Mouse (Mus musculus): Measurements from ENCODE around the gene Dera.

The Dera gene

GRCm38 (mm10) chr6:137759681-137760080 lies 5.3 kb downstream of the Dera start:
- no peak for DNase-seq

DNA sequence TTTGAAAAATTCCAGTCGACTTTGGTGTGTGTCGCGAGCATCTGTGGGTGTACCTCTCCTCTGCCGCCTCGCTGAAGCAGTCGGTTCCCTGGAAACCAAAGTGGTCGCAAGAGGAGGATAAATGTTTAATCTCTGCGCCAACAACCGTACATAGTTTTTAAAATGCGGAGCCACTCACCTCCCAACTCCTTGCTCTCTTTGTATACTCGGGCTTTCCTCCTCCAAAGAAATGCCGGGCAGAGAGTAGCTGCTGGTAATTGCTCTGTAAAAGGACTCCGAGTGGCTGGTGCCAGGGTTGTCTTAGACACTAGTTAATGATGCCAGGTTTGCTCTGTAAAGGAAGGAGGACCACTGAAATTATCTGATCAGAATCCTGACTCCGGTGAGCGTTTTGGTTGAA lies 6.6 kb downstream of the Dera start:
- peak; percentile 23 for DNase-seq

GRCm38 (mm10) chr6:137764572-137765210 lies 10.3 kb downstream of the Dera start:
- DNase-seq = no peak

DNA sequence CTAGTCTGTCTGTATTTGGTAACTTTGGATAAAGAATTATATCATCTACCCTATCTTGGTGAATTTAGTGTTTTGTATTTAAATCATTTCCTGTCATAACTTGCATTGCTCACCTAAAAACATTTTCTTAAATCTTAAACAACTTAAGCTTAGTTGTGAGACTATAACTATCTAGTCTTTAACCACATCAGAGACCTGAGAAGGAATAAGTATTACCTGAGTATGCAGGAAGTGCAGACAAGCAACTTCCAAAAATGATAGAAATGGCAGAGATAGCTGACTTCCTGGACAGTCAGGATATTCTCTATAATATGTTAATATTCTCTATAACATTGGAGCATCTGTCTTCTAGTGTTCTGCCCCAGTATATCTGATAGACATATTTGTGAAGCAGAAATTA lies 11.8 kb downstream of the Dera start:
- no peak for DNase-seq

DNA sequence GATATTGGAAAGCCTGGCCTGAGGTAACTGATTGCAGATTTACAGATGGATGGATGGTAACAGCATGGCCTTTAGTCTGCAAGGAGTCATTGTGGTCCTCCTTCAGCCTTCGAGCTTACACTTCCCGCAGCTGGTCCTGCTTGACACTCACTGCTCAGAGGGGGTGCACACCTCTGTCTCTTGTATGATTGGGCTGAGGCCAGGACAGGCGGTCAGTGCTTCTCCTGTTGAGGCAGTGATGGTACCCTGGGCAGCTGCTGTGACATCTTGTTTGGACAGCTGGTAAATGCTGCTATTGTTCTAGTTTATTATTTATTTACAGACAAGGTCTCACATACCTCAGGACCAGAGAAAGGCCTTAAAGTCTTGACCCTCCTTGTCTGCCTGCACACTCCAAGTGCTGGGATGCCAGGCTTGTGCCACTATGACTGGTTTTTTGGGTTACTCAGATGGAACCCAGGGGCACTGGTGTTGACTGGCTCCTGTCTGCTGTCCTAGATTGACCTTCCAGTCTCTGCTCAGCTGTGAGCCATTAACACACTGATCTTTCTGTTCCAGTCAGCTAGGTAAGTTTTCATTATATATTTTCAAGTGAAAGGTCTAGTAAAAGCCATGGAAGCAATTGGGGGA lies 17.4 kb downstream of the Dera start:
- no peak for DNase-seq

DNA sequence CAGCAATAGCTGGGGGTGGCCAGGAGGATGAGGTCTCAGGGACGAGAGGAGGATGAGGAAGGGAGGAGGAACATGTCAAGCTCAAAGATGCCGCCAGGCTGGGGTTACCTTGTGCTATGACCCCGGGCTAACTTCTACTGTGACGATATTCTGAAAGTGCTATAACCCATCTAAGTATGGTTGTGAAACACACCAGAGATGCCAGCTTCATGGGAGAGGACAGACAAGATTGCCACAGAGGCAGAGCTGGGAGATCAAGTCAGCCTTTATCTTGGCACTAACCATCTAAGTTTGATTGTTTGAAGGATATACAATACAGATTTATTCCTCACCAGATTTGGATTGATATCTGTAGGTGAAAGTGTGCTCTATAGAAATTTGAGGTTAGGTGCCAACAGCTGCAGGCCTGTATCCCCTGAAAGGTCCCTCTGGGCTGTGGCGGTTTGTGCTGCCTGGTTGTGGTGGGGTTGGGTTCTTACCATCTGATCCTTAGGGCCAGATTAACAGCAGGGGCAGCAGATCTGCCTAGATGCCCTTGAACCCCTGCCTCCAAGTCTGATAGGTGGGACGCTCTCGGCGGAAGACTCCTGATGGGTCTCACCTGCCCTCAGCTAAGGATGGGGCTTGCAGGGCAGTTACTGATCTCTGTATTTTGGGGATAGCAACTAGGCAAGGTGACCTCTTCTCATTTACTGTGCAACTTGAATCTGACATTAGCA lies 18.7 kb downstream of the Dera start:
- no peak for DNase-seq

- DNase-seq = no peak
Observed at GRCm38 (mm10) chr6:137773637-137774028, 19.3 kb downstream of the Dera start.

DNA sequence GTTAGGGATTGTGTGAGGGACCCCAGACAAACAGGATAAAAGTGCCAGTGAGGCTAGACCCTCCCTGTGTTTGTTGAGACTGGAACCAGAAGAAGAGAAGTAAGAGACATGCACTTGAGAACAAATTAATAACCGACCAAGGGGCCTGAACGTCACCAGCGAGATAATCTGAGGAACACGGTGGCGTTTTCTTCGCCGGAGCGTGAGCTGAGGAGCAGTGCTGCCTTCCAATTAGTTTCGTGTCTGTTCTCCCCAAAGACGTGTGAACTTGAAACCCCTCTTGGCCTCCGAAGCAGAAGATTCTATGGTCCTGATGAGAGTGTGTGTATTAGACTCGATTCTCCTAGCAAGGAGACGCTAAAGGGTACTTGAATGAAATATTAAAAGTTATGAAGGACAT lies 19.8 kb downstream of the Dera start:
- DNase-seq = no peak

DNA sequence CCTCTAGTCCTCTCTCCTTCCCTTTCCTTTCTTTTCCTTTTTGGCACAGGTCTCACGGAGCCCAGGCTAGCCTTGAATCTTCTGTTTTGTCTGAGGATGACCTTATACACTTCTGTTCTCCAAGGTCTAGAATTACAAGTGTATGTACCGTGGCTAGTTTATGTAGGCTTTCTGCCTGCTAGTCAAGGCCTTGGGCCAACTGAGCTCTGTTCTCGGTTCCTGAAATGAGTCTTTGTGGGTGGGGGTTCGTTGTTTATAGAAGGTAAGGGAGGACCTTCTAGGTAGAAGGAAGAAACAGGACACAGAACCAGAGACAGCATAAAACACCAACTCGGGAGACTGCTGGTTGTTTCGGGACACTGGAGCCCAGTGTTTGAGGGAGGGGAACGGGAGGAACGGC lies 20.8 kb downstream of the Dera start:
- no peak for DNase-seq

DNA sequence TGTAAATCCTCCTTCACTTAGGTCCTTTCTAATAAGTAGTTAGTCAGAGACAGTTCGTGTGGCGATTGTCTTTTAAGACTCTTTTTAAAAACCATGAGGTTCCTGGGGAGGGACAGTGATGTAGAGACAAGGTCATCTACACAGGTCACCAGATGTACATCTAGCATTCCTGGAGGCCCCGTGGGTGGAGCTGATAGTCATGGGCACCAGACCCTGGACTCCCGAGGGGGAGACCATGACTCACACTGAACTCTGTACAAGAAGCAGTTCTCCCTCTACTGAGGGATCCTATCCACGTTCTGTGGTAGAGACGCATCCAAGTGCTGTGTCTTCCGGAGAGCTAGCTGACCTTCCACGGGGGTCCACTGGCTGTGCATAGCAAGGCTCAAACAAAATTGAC lies 22.6 kb downstream of the Dera start:
- no peak for DNase-seq

GRCm38 (mm10) chr6:137783899-137784637 lies 29.7 kb downstream of the Dera start:
- no peak for DNase-seq

DNA sequence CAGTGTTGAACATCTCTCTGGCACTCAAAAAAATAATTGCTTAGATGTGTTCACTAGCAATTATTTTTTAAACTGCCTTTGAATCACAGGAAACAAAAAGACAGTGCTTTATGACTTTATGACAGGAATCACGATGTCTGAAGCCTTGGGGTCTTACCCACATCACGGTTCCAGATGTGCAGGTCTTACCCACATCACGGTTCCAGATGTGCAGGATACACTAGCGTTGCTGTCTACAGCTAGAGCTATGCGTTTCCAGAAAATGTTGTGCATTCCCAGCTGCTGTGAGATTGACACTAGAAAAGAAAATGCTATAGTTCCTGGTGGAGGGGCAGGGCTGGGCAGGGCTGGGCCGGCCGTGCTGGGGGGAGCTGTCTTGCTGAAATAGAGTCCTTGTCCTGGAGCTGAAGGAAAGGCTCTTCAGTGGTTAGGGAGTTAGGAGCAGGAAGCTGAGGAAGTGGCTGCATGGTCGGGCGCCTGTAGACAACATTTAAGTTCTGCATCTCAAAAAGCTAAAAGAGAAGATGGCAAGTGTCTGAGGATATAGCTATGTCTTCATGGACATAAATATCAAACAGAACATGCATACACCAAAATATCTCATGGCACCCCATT lies 34.7 kb downstream of the Dera start:
- no peak for DNase-seq

GRCm38 (mm10) chr6:137789658-137790057 lies 35.3 kb downstream of the Dera start:
- DNase-seq = no peak

GRCm38 (mm10) chr6:137795494-137795893 lies 41.1 kb downstream of the Dera start:
- DNase-seq = no peak

GRCm38 (mm10) chr6:137796596-137797567 lies 42.5 kb downstream of the Dera start:
- DNase-seq = peak; percentile 9

- DNase-seq = no peak
Observed at GRCm38 (mm10) chr6:137799253-137799652, 44.9 kb downstream of the Dera start.

DNA sequence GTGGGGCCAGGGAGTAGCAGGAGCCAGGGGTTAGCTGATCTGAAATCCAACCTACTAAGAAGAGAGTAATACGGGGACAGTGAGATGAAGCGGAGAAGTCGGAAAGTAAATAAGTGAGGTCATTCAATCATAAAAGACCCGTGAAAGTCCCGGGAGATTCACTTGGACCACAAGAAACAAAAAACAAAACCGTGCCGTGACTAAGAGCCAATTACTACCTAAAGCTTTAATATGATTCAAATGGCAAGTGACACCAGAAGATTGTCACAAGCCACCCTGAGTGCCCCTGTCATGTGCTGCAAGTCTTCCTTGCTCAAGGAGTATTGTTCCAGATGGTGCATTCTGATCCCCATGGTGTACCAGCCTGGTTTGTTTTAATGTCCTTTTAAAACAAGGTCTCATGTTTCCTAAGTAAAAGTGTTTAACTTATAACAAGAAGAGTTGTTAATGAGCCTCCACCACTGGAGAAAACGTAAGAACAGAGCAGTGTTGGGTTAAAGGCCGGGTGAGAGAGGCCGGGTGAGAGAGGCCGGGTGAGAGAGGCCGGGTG lies 49.2 kb downstream of the Dera start:
- DNase-seq = no peak

GRCm38 (mm10) chr6:137804121-137804520 lies 49.8 kb downstream of the Dera start:
- DNase-seq = no peak

GRCm38 (mm10) chr6:137804606-137805005 lies 50.3 kb downstream of the Dera start:
- no peak for DNase-seq

- no peak for DNase-seq
Observed at GRCm38 (mm10) chr6:137806342-137806741, 52.0 kb downstream of the Dera start.

DNA sequence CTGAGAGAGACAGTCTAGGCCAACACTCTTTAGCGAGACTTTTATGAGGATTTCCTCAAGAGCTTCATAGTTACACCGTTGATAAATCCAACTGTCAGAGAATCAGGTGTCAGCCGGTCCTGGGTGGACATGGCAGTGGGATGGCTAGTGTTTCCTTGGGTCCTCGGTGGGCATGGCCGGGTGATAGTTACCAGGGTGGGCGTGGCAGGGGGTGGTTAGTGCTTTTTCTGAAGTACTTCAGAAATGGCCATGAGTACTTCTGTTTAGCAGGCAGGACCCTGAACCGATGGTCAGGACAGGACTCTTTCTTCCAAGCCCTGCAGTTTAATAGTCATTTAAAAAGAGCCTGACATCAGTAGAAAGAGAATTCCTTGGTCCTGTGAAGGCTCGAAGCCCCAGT lies 52.5 kb downstream of the Dera start:
- no peak for DNase-seq

- DNase-seq = no peak
Observed at GRCm38 (mm10) chr6:137807296-137807695, 53.0 kb downstream of the Dera start.

Data from right cerebral cortex, adult 18-20 months (tissue).